Mouse (Mus musculus): ENCODE data around the gene Klc3. TPM values are rescaled to one million over a fixed set of nuclear protein-coding genes. Genes with fewer than 3 reads are reported as not detected.

Klc3 gene
- polyA plus RNA-seq, 1 experiment from 2014 or later, result 0.71 TPM

GRCm38 (mm10) chr7:19420121-19420520 is 16.2 kb upstream of the Klc3 start:
- Histone ChIP-seq H3K4me1 (replicated peaks; ENCODE audit: control insufficient read depth, insufficient read depth, low read length) (peaks cover 5% of the 10 kb centered on the region; the same call in 1 of the 2 replicates), H3K27ac (ENCODE audit: low read depth, low read length) (no peak overlapping the region), H3K9ac (ENCODE audit: low read depth, low read length) (no peak overlapping the region), H3K4me3 (ENCODE audit: low read depth, low read length) (no peak overlapping the region), H3K36me3 (ENCODE audit: control insufficient read depth, insufficient read depth, low read length) (no peaks in the 10 kb centered on the region), H3K27me3 (replicated peaks; ENCODE audit: control insufficient read depth, insufficient read depth, low read length) (peaks cover 45% of the 10 kb centered on the region), H3K9me3 (ENCODE audit: control insufficient read depth, low read length) (no peaks in the 10 kb centered on the region), H3K4me2 (no peak overlapping the region)
- WGBS, result 5% methylated on average over 28 of the region's 28 CpGs
- ATAC-seq (replicated peaks; ENCODE audit: low FRiP score), result no peak
- no peak for DNase-seq (ENCODE audit: low spot score)

DNA sequence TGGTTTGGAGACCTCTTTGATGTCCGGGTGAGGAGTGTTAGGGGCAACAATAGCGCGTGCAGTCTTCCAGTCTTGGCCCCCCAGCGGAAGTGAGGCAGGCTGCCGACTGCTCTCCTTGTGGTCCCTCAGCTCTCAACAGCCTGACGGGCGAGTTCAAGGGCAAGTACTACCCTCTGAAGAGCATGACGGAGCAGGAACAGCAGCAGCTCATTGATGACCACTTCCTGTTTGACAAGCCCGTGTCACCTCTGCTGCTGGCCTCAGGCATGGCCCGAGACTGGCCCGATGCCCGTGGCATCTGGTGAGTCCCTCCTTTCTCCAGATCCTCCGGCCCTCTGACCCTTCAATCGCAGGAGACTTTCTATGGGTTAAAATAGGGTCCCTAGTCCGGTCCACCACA is 12.7 kb upstream of the Klc3 start:
- peaks cover 51% of the 10 kb centered on the region for H3K27me3 ChIP-seq (replicated peaks; ENCODE audit: control insufficient read depth, insufficient read depth, low read length)
- no peak for ATAC-seq (replicated peaks; ENCODE audit: low FRiP score)
- H3K4me3 ChIP-seq (ENCODE audit: low read depth, low read length), result no peak overlapping the region

DNA sequence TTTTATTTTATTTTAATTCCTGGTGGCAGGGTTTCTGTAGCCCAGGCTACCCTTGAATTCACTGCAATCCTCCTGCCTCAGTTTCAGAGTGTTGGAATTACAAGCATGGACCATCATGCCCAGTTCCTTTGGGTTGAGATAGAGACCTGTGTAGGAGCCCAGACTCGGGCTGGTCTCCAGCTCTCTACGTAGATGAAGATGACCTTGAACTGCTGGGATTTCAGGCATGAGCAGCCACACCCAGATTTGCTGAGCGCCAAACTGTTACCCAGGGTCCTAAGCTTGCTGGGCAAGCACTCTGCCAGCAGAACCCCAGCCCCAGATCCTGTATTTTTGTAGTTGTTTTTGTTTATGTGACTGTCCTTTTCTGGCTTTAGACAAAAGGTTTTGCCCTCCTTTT is 9.6 kb upstream of the Klc3 start:
- WGBS, result 76% methylated on average over 3 of the region's 3 CpGs
- no peak overlapping the region for H3K4me2 ChIP-seq
- H3K36me3 ChIP-seq (ENCODE audit: control insufficient read depth, insufficient read depth, low read length), result no peaks in the 10 kb centered on the region
- ATAC-seq (replicated peaks; ENCODE audit: low FRiP score) (no peak), DNase-seq (ENCODE audit: low spot score) (no peak)
- no peak overlapping the region for H3K9ac ChIP-seq (ENCODE audit: low read depth, low read length)
- no peak overlapping the region for H3K27ac ChIP-seq (ENCODE audit: low read depth, low read length)
- no peak overlapping the region for H3K4me3 ChIP-seq (ENCODE audit: low read depth, low read length)
- H3K9me3 ChIP-seq (ENCODE audit: control insufficient read depth, low read length), result no peaks in the 10 kb centered on the region
- no peaks in the 10 kb centered on the region for H3K4me1 ChIP-seq (replicated peaks; ENCODE audit: control insufficient read depth, insufficient read depth, low read length)
- H3K27me3 ChIP-seq (replicated peaks; ENCODE audit: control insufficient read depth, insufficient read depth, low read length), result peaks cover 27% of the 10 kb centered on the region

More for the DNA sequence above, 12.7 kb upstream of the Klc3 start:
- Histone ChIP-seq H3K4me1 (replicated peaks; ENCODE audit: control insufficient read depth, insufficient read depth, low read length) (peaks cover 5% of the 10 kb centered on the region; the same call in 1 of the 2 replicates), H3K36me3 (ENCODE audit: control insufficient read depth, insufficient read depth, low read length) (no peaks in the 10 kb centered on the region), H3K4me2 (no peak overlapping the region), H3K9ac (ENCODE audit: low read depth, low read length) (no peak overlapping the region), H3K27ac (ENCODE audit: low read depth, low read length) (no peak overlapping the region), H3K9me3 (ENCODE audit: control insufficient read depth, low read length) (no peaks in the 10 kb centered on the region)
- 52% methylated on average over 15 of the region's 15 CpGs for WGBS
- DNase-seq (ENCODE audit: low spot score), result no peak

GRCm38 (mm10) chr7:19411783-19412182 is 7.9 kb upstream of the Klc3 start:
- Histone ChIP-seq H3K36me3 (ENCODE audit: control insufficient read depth, insufficient read depth, low read length) (no peaks in the 10 kb centered on the region), H3K9ac (ENCODE audit: low read depth, low read length) (no peak overlapping the region), H3K27me3 (replicated peaks; ENCODE audit: control insufficient read depth, insufficient read depth, low read length) (peaks cover 22% of the 10 kb centered on the region), H3K27ac (ENCODE audit: low read depth, low read length) (no peak overlapping the region), H3K9me3 (ENCODE audit: control insufficient read depth, low read length) (no peaks in the 10 kb centered on the region), H3K4me3 (ENCODE audit: low read depth, low read length) (no peak overlapping the region), H3K4me2 (no peak overlapping the region), H3K4me1 (replicated peaks; ENCODE audit: control insufficient read depth, insufficient read depth, low read length) (no peaks in the 10 kb centered on the region)
- DNase-seq (ENCODE audit: low spot score), result no peak
- whole genome bisulfite sequencing, result 80% methylated on average over 5 of the region's 5 CpGs
- no peak for ATAC-seq (replicated peaks; ENCODE audit: low FRiP score)

DNA sequence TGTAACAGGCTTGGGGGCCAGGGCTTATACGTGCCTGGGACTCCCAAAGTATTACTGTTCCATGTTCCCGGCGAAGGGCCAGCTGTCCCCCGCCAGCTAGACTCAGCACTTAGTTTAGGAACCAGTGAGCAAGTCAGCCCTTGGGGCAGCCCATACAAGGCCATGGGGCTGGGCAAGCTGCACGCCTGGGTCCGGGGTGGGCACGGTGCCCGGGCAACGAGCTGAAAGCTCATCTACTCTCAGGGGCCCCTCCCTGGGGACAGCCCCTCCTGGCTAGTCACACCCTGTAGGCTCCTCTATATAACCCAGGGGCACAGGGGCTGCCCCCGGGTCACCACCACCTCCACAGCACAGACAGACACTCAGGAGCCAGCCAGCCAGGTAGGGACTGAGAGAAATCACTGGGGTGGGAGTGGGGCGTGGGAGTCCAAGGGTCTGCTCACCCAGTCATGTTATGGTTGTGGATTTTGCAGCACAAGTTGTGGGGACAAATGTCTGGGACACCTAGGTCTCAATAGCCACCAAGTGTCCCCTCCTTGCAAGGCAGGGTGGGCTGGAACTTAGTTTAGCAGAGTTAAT is 7.0 kb upstream of the Klc3 start:
- no peak overlapping the region for H3K4me3 ChIP-seq (ENCODE audit: low read depth, low read length)
- 77% methylated on average over 11 of the region's 11 CpGs for WGBS
- no peak overlapping the region for H3K27ac ChIP-seq (ENCODE audit: low read depth, low read length)
- no peak overlapping the region for H3K9ac ChIP-seq (ENCODE audit: low read depth, low read length)
- no peak for ATAC-seq (replicated peaks; ENCODE audit: low FRiP score)
- H3K4me2 ChIP-seq, result no peak overlapping the region
- H3K9me3 ChIP-seq (ENCODE audit: control insufficient read depth, low read length), result no peaks in the 10 kb centered on the region
- H3K4me1 ChIP-seq (replicated peaks; ENCODE audit: control insufficient read depth, insufficient read depth, low read length), result no peaks in the 10 kb centered on the region
- H3K27me3 ChIP-seq (replicated peaks; ENCODE audit: control insufficient read depth, insufficient read depth, low read length), result peaks cover 14% of the 10 kb centered on the region
- H3K36me3 ChIP-seq (ENCODE audit: control insufficient read depth, insufficient read depth, low read length), result no peaks in the 10 kb centered on the region
- DNase-seq (ENCODE audit: low spot score), result no peak

DNA sequence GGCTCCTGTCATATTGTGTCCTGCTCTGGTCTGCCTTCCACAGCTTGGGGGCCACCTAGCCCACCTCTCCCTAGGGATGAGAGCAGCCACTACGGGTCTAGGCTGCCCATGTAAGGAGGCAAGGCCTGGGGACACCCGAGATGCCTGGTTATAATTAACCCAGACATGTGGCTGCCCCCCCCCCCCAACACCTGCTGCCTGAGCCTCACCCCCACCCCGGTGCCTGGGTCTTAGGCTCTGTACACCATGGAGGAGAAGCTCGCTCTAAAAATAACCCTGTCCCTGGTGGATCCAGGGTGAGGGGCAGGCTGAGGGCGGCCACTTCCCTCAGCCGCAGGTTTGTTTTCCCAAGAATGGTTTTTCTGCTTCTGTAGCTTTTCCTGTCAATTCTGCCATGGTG is 5.8 kb upstream of the Klc3 start:
- Histone ChIP-seq H3K9ac (ENCODE audit: low read depth, low read length) (no peak overlapping the region), H3K4me3 (ENCODE audit: low read depth, low read length) (no peak overlapping the region), H3K36me3 (ENCODE audit: control insufficient read depth, insufficient read depth, low read length) (no peaks in the 10 kb centered on the region), H3K27ac (ENCODE audit: low read depth, low read length) (no peak overlapping the region), H3K4me1 (replicated peaks; ENCODE audit: control insufficient read depth, insufficient read depth, low read length) (no peaks in the 10 kb centered on the region), H3K4me2 (no peak overlapping the region), H3K27me3 (replicated peaks; ENCODE audit: control insufficient read depth, insufficient read depth, low read length) (peaks cover 8% of the 10 kb centered on the region), H3K9me3 (ENCODE audit: control insufficient read depth, low read length) (no peaks in the 10 kb centered on the region)
- DNase-seq (ENCODE audit: low spot score) (no peak), ATAC-seq (replicated peaks; ENCODE audit: low FRiP score) (no peak)
- WGBS, result 62% methylated on average over 6 of the region's 6 CpGs

DNA sequence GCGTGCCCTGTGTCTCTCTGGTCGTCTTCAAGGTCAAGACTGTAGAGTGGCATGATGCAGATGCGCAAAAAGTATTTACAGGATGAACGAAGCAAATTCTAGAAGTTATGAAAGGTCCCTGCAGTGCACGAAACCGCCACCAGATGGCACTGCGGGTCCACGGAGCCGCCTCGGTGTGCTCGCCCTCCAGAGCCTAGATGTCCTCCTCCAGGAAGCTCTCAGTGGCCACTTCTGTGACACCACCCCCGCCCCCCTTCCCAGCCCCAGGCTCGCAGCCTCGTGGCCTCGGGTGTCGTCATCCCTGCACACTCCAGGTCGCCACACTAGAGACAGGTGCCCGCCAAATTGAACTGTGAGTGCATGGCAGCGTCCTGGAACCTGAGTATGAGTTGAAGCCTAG is 1.5 kb upstream of the Klc3 start:
- Histone ChIP-seq H3K27ac (ENCODE audit: low read depth, low read length) (no peak overlapping the region), H3K4me1 (replicated peaks; ENCODE audit: control insufficient read depth, insufficient read depth, low read length) (peaks cover 10% of the 10 kb centered on the region), H3K9me3 (ENCODE audit: control insufficient read depth, low read length) (peaks cover 6% of the 10 kb centered on the region), H3K9ac (ENCODE audit: low read depth, low read length) (0 out of 2 replicates have a peak overlapping the region, but pooled peaks have one; percentile 28), H3K27me3 (replicated peaks; ENCODE audit: control insufficient read depth, insufficient read depth, low read length) (peaks cover 47% of the 10 kb centered on the region), H3K4me3 (ENCODE audit: low read depth, low read length) (0 out of 2 replicates have a peak overlapping the region, but pooled peaks have one; percentile 3), H3K36me3 (ENCODE audit: control insufficient read depth, insufficient read depth, low read length) (no peaks in the 10 kb centered on the region), H3K4me2 (peak overlapping the region; percentile 55)
- ATAC-seq (replicated peaks; ENCODE audit: low FRiP score), result peak; percentile 61
- 3% methylated on average over 19 of the region's 19 CpGs for WGBS
- DNase-seq (ENCODE audit: low spot score), result peak; percentile 87

- ATAC-seq (replicated peaks; ENCODE audit: low FRiP score) (no peak), DNase-seq (ENCODE audit: low spot score) (no peak)
- H3K36me3 ChIP-seq (ENCODE audit: control insufficient read depth, insufficient read depth, low read length), result no peaks in the 10 kb centered on the region
- peak within 1 kb of the TSS; percentile 100 for H3K4me2 ChIP-seq
- H3K27me3 ChIP-seq (replicated peaks; ENCODE audit: control insufficient read depth, insufficient read depth, low read length), result peaks cover 52% of the 10 kb centered on the region
- H3K9me3 ChIP-seq (ENCODE audit: control insufficient read depth, low read length), result peaks cover 6% of the 10 kb centered on the region
- peaks cover 10% of the 10 kb centered on the region for H3K4me1 ChIP-seq (replicated peaks; ENCODE audit: control insufficient read depth, insufficient read depth, low read length)
- WGBS, result 44% methylated on average over 7 of the region's 7 CpGs
- H3K4me3 ChIP-seq (ENCODE audit: low read depth, low read length), result peak within 1 kb of the TSS; percentile 71
- H3K27ac ChIP-seq (ENCODE audit: low read depth, low read length), result no peak within 1 kb of the TSS
- H3K9ac ChIP-seq (ENCODE audit: low read depth, low read length), result peak within 1 kb of the TSS; percentile 55
These were observed 572 bp upstream of the Klc3 start, which contains the start of gene Ckm for GRCm38 (mm10) chr7:19404476-19404875. Gene Ckm (plus strand): TSS chr7:19404776.

- ATAC-seq (replicated peaks; ENCODE audit: low FRiP score), result no peak
- 87% methylated on average over 9 of the region's 9 CpGs for WGBS
These were observed 1.3 kb downstream of the Klc3 start for GRCm38 (mm10) chr7:19402535-19403112.

More at GRCm38 (mm10) chr7:19402535-19403112, 1.3 kb downstream of the Klc3 start:
- H3K4me3 ChIP-seq (ENCODE audit: low read depth, low read length), result no peak overlapping the region
- DNase-seq (ENCODE audit: low spot score), result no peak
- peaks cover 6% of the 10 kb centered on the region for H3K9me3 ChIP-seq (ENCODE audit: control insufficient read depth, low read length)
- H3K9ac ChIP-seq (ENCODE audit: low read depth, low read length), result no peak overlapping the region
- peaks cover 60% of the 10 kb centered on the region for H3K27me3 ChIP-seq (replicated peaks; ENCODE audit: control insufficient read depth, insufficient read depth, low read length)
- no peak overlapping the region for H3K27ac ChIP-seq (ENCODE audit: low read depth, low read length)
- no peaks in the 10 kb centered on the region for H3K36me3 ChIP-seq (ENCODE audit: control insufficient read depth, insufficient read depth, low read length)
- H3K4me1 ChIP-seq (replicated peaks; ENCODE audit: control insufficient read depth, insufficient read depth, low read length), result peaks cover 14% of the 10 kb centered on the region
- H3K4me2 ChIP-seq, result no peak overlapping the region
